Mouse (Mus musculus): ENCODE data around the gene Zdhhc6.

Zdhhc6 gene

GRCm38 (mm10) chr19:55315452-55316108 is at the start of gene Zdhhc6:
TSS of gene Zdhhc6 (minus strand) at chr19:55316032.
- peak; percentile 92 for DNase-seq

- DNase-seq, result no peak
These were observed 46.8 kb upstream of the Zdhhc6 start for GRCm38 (mm10) chr19:55362606-55363005.

GRCm38 (mm10) chr19:55350673-55351378 is 35.0 kb upstream of the Zdhhc6 start:
- no peak for DNase-seq

- no peak for DNase-seq
These were observed 32.4 kb upstream of the Zdhhc6 start for GRCm38 (mm10) chr19:55348187-55348586.

- no peak for DNase-seq
These were observed 27.4 kb upstream of the Zdhhc6 start for GRCm38 (mm10) chr19:55343274-55343673.

GRCm38 (mm10) chr19:55342423-55342822 is 26.6 kb upstream of the Zdhhc6 start:
- no peak for DNase-seq

- no peak for DNase-seq
These were observed 25.5 kb upstream of the Zdhhc6 start for GRCm38 (mm10) chr19:55341377-55341776.

GRCm38 (mm10) chr19:55340521-55340920 is 24.7 kb upstream of the Zdhhc6 start:
- DNase-seq, result no peak

GRCm38 (mm10) chr19:55337664-55338063 is 21.8 kb upstream of the Zdhhc6 start:
- no peak for DNase-seq

GRCm38 (mm10) chr19:55337066-55337465 is 21.2 kb upstream of the Zdhhc6 start:
- no peak for DNase-seq

- DNase-seq, result peak; percentile 30
These were observed 20.6 kb upstream of the Zdhhc6 start for GRCm38 (mm10) chr19:55336441-55336840.

GRCm38 (mm10) chr19:55335881-55336280 is 20.0 kb upstream of the Zdhhc6 start:
- DNase-seq, result no peak

GRCm38 (mm10) chr19:55332641-55333268 is 16.9 kb upstream of the Zdhhc6 start:
- DNase-seq, result peak; percentile 71

GRCm38 (mm10) chr19:55331776-55332175 is 15.9 kb upstream of the Zdhhc6 start:
- no peak for DNase-seq

- DNase-seq, result no peak
These were observed 11.7 kb upstream of the Zdhhc6 start for GRCm38 (mm10) chr19:55327510-55327909.

- DNase-seq, result no peak
These were observed 6.8 kb upstream of the Zdhhc6 start for GRCm38 (mm10) chr19:55322604-55323003.

GRCm38 (mm10) chr19:55319521-55319920 is 3.7 kb upstream of the Zdhhc6 start:
- DNase-seq, result peak; percentile 34

- DNase-seq, result no peak
These were observed 3.2 kb upstream of the Zdhhc6 start for GRCm38 (mm10) chr19:55319036-55319435.

- no peak for DNase-seq
These were observed 1.1 kb upstream of the Zdhhc6 start for GRCm38 (mm10) chr19:55316901-55317300.

GRCm38 (mm10) chr19:55316109-55316714 is 380 bp upstream of the Zdhhc6 start, which contains the start of gene Vti1a:
TSS of gene Vti1a (plus strand) at chr19:55316295.
- peak; percentile 93 for DNase-seq

- DNase-seq, result no peak
These were observed 2.2 kb downstream of the Zdhhc6 start for GRCm38 (mm10) chr19:55313649-55314048.

GRCm38 (mm10) chr19:55311874-55312273 is 4.0 kb downstream of the Zdhhc6 start:
- DNase-seq, result no peak

- DNase-seq, result no peak
These were observed 10.8 kb downstream of the Zdhhc6 start for GRCm38 (mm10) chr19:55305024-55305423.

Measured in kidney, postnatal 10 days (tissue).